Mouse (Mus musculus) kidney, embryonic 16.5 days (tissue): ENCODE data around the gene Por. TPM values are rescaled to one million over a fixed set of nuclear protein-coding genes. Genes with fewer than 3 reads are reported as not detected.

Experiments used
- ATAC-seq: fragments of 200-750 bp; cut with Nextera tagmentation; 2 replicates; pipeline ENCODE4 v1.8.0; 2017; ENCODE audit warnings: moderate TSS enrichment; ENCODE audit not compliant: low FRiP score, low TSS enrichment
- H3K27ac ChIP-seq: fragments of 300-500 bp; sonication (generic); 2 replicates; pipeline ENCODE4 v1.5.1; 2014; ENCODE audit warnings: low read length
- H3K27me3 ChIP-seq: fragments of 300-500 bp; sonication (generic); 2 replicates; pipeline ENCODE4 v1.6.1; 2014; ENCODE audit warnings: low read length, control low read depth, mixed read lengths; ENCODE audit not compliant: insufficient read depth
- H3K36me3 ChIP-seq: fragments of 300-500 bp; sonication (generic); 2 replicates; pipeline ENCODE4 v1.6.1; 2014; ENCODE audit warnings: low read length, control low read depth, mixed read lengths; ENCODE audit not compliant: insufficient read depth
- H3K4me1 ChIP-seq: fragments of 300-500 bp; sonication (generic); 2 replicates; pipeline ENCODE4 v1.6.1; 2014; ENCODE audit warnings: low read length, control low read depth, mixed read lengths; ENCODE audit not compliant: insufficient read depth
- H3K4me2 ChIP-seq: fragments of 300-500 bp; sonication (generic); replicated peaks from 2 replicates; pipeline ENCODE4 v1.6.1; 2014; ENCODE audit warnings: low read depth, low read length
- H3K4me3 ChIP-seq: fragments of 300-500 bp; sonication (generic); 2 replicates; pipeline ENCODE4 v1.5.1; 2014; ENCODE audit warnings: mild to moderate bottlenecking, low read length
- H3K9ac ChIP-seq: fragments of 300-500 bp; sonication (generic); replicated peaks from 2 replicates; pipeline ENCODE4 v1.6.1; 2014; ENCODE audit warnings: low read length
- H3K9me3 ChIP-seq: fragments of 300-500 bp; sonication (generic); 2 replicates; pipeline ENCODE4 v1.6.1; 2016; ENCODE audit warnings: low read length, control low read depth
- WGBS: fragments of 180-500 bp; shearing (Covaris S2); extraction: QIAGEN DNeasy Blood & Tissue Kit; methylation state at CpG from one replicate; pipeline ENCODE4 v1.1.7; 2014; 5-methylcytosine and 5-hydroxymethylcytosine counted together
- polyA plus RNA-seq: library from polyadenylated mRNA; unstranded; fragments of >200 nt; fragmentation: Nextera tagmentation; extraction: Ambion mirVana; gene quantifications from 2 replicates; pipeline ENCODE4 v1.2.1, GENCODE M21; 2015

Por gene
- polyA plus RNA-seq, 1 experiment from 2014 or later = 106 TPM

- H3K36me3 ChIP-seq = no peaks in the 10 kb centered on the region
- WGBS = 3% methylated on average over 7 of the region's 7 CpGs
Observed at GRCm38 (mm10) chr5:135763526-135763925, 93.7 kb downstream of the Por start.

GRCm38 (mm10) chr5:135764971-135765370 is 95.1 kb downstream of the Por start:
- WGBS = 63% methylated on average over 3 of the region's 3 CpGs
- Histone ChIP-seq H3K9me3 (no peaks in the 10 kb centered on the region), H3K27me3 (peaks cover 5% of the 10 kb centered on the region; the same call in 1 of the 2 replicates), H3K4me2 (no peak overlapping the region), H3K9ac (no peak overlapping the region), H3K36me3 (no peaks in the 10 kb centered on the region), H3K27ac (no peak overlapping the region), H3K4me1 (no peaks in the 10 kb centered on the region), H3K4me3 (no peak overlapping the region)
- ATAC-seq = no peak

More at GRCm38 (mm10) chr5:135763526-135763925, 93.7 kb downstream of the Por start:
- H3K27me3 ChIP-seq = peaks cover 5% of the 10 kb centered on the region; the same call in 1 of the 2 replicates
- H3K9me3 ChIP-seq = no peaks in the 10 kb centered on the region
- no peak overlapping the region for H3K4me2 ChIP-seq
- H3K27ac ChIP-seq = no peak overlapping the region
- H3K9ac ChIP-seq = no peak overlapping the region
- ATAC-seq = no peak
- H3K4me1 ChIP-seq = no peaks in the 10 kb centered on the region
- no peak overlapping the region for H3K4me3 ChIP-seq

- Histone ChIP-seq H3K36me3 (no peaks in the 10 kb centered on the region), H3K4me3 (no peak overlapping the region), H3K9ac (no peak overlapping the region), H3K4me1 (peaks cover 14% of the 10 kb centered on the region), H3K27me3 (no peaks in the 10 kb centered on the region), H3K27ac (no peak overlapping the region), H3K4me2 (no peak overlapping the region), H3K9me3 (no peaks in the 10 kb centered on the region)
- 47% methylated on average over 3 of the region's 3 CpGs for WGBS
- no peak for ATAC-seq
Observed at GRCm38 (mm10) chr5:135772519-135772918, 102.7 kb downstream of the Por start.

- H3K27me3 ChIP-seq = no peaks in the 10 kb centered on the region
- H3K4me1 ChIP-seq = peaks cover 30% of the 10 kb centered on the region
- H3K9ac ChIP-seq = no peak overlapping the region
- no peaks in the 10 kb centered on the region for H3K9me3 ChIP-seq
- no peak overlapping the region for H3K4me2 ChIP-seq
- H3K27ac ChIP-seq = peak overlapping the region; percentile 43
- no peak for ATAC-seq
- 60% methylated on average over 4 of the region's 4 CpGs for WGBS
- no peak overlapping the region for H3K4me3 ChIP-seq
- H3K36me3 ChIP-seq = no peaks in the 10 kb centered on the region; the same call in 1 of the 2 replicates
Observed at GRCm38 (mm10) chr5:135776546-135776945, 106.7 kb downstream of the Por start.

GRCm38 (mm10) chr5:135777796-135778470 is 108.1 kb downstream of the Por start, which contains the start of gene Styxl1:
TSS of gene Styxl1 (minus strand) at chr5:135778385.
- Histone ChIP-seq H3K27me3 (no peaks in the 10 kb centered on the region), H3K4me3 (peak within 1 kb of the TSS; percentile 91), H3K9me3 (no peaks in the 10 kb centered on the region), H3K36me3 (peaks cover 3% of the 10 kb centered on the region), H3K27ac (peak within 1 kb of the TSS; percentile 95), H3K4me2 (peak within 1 kb of the TSS; percentile 81), H3K4me1 (peaks cover 30% of the 10 kb centered on the region), H3K9ac (peak within 1 kb of the TSS; percentile 95)
- WGBS = under 1% methylated on average over 45 of the region's 45 CpGs
- ATAC-seq = peak; percentile 95

- H3K36me3 ChIP-seq = peaks cover 12% of the 10 kb centered on the region
- peak within 1 kb of the TSS; percentile 95 for H3K27ac ChIP-seq
- H3K27me3 ChIP-seq = no peaks in the 10 kb centered on the region
- H3K9me3 ChIP-seq = no peaks in the 10 kb centered on the region
- under 1% methylated on average over 69 of the region's 70 CpGs for WGBS
- H3K9ac ChIP-seq = peak within 1 kb of the TSS; percentile 95
- H3K4me2 ChIP-seq = peak within 1 kb of the TSS; percentile 81
- H3K4me3 ChIP-seq = peak within 1 kb of the TSS; percentile 91
- H3K4me1 ChIP-seq = peaks cover 30% of the 10 kb centered on the region
- ATAC-seq = peak; percentile 98
Observed at GRCm38 (mm10) chr5:135778471-135779445, 108.9 kb downstream of the Por start, which contains the start of gene Mdh2. TSS of gene Mdh2 (plus strand) at chr5:135778480.

GRCm38 (mm10) chr5:135780331-135780730 is 110.5 kb downstream of the Por start:
- no peak overlapping the region for H3K27ac ChIP-seq
- WGBS = 83% methylated on average over 8 of the region's 8 CpGs
- no peaks in the 10 kb centered on the region for H3K9me3 ChIP-seq
- peaks cover 26% of the 10 kb centered on the region for H3K36me3 ChIP-seq
- H3K27me3 ChIP-seq = no peaks in the 10 kb centered on the region
- no peak overlapping the region for H3K4me3 ChIP-seq
- H3K4me2 ChIP-seq = peak overlapping the region; percentile 81; the same call in 1 of the 2 replicates
- peaks cover 30% of the 10 kb centered on the region for H3K4me1 ChIP-seq
- no peak for ATAC-seq
- H3K9ac ChIP-seq = peak overlapping the region; percentile 28; the same call in 1 of the 2 replicates

GRCm38 (mm10) chr5:135782901-135783300 is 113.1 kb downstream of the Por start:
- no peaks in the 10 kb centered on the region for H3K9me3 ChIP-seq
- no peaks in the 10 kb centered on the region for H3K27me3 ChIP-seq
- H3K4me3 ChIP-seq = no peak overlapping the region
- no peak for ATAC-seq
- 91% methylated on average over 4 of the region's 4 CpGs for WGBS
- H3K36me3 ChIP-seq = peaks cover 51% of the 10 kb centered on the region
- no peak overlapping the region for H3K9ac ChIP-seq
- H3K4me1 ChIP-seq = peaks cover 13% of the 10 kb centered on the region
- H3K4me2 ChIP-seq = no peak overlapping the region
- no peak overlapping the region for H3K27ac ChIP-seq
